Mouse (Mus musculus) cerebellum, adult 11-12 months (tissue): ENCODE results near the gene Fam19a1.
"Not testable (repeated sequence)": the region's sequence is repeated elsewhere in the genome, so short reads cannot be mapped to it uniquely, and the experiment has no call there.

Experiments
- DNase-seq: peaks from one replicate; pipeline ENCODE4 v3.0.0; 2022

Gene Fam19a1

GRCm38 (mm10) chr6:96112854-96113253, at the start of gene Fam19a1:
TSS of gene Fam19a1 (plus strand) at chr6:96113154.
- DNase-seq, result no peak

DNA sequence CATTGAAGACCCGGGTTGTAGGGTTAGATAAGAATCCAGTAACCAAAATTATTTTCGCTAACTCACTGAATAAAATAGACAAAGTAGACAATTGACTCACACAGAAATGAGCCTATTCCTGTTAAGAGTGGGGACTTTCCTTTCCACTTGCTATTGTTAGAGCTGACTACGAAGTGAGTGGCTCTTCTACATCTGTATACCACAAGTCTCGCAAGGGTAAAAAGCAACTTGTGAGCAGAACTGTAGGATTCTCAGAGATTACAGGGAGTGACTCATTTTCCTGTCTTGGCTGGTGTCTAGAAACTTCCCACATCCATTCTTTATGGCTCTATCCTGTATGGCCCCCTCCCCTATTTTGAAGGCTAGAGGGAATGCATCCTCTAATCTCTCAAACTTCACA, 41.9 kb upstream of the Fam19a1 start:
- DNase-seq, result no peak

- DNase-seq, result no peak
These were observed 41.4 kb upstream of the Fam19a1 start for GRCm38 (mm10) chr6:96071567-96071966.

GRCm38 (mm10) chr6:96089961-96090360, 23.0 kb upstream of the Fam19a1 start:
- DNase-seq, result no peak

DNA sequence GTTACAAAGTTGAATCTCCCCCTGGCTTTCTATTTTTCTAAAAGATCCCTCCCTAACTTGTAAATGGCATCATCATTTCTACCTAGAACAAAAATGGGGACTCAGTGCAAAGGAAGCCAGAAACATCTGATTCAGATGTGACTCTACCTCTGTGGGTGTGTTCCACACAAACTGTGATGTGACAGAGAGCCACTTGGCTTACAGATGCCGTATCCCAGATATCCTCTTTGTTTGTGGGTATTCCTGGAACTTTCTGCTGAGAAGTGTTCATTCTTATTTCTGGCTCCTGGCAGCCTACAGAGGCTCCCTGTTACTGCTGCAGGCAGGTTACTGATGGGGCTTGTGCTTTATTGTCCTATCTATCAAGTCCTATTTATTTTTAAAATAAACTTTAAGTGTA, 19.2 kb upstream of the Fam19a1 start:
- no peak for DNase-seq

DNA sequence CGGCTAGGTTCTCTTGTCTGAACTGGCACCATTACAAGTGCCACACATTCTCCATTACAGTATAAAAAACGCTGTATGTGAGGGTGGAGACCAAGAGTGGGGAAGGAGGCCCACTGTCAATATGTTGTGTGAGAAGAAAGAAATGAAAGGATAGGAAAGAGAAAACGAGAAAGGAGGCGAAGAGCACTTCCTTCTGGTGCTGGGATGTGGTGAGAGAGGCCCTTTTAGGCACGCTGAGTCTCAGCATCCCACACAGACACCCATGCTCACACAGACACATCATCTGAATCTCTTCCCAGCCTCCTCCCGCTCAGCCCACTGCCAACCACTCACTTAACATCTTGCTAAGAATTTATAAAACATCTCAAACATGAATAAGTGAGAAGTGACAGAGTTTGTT, 14.7 kb upstream of the Fam19a1 start:
- no peak for DNase-seq

DNA sequence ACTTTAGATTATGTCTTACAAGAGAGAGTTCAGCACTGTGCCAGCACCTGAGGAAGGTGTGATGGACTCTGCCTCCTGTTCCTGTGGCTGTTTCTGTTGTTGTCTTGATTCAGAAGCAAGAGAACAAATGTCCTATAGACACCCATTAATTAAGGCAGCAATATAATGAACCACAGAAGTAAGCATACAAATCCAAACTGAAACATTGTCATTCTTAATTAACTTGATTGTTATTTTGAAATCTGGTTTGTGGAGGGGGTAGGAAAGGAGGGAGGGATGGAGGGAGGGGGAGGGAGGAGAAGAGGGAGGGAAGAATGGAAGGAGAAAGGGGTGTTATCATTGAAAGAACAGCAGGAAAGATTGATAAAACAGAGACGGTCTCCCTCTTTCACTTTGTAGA, 1.3 kb upstream of the Fam19a1 start:
- DNase-seq, result no peak

- no peak for DNase-seq
These were observed 1.2 kb downstream of the Fam19a1 start for GRCm38 (mm10) chr6:96114151-96114550.

DNA sequence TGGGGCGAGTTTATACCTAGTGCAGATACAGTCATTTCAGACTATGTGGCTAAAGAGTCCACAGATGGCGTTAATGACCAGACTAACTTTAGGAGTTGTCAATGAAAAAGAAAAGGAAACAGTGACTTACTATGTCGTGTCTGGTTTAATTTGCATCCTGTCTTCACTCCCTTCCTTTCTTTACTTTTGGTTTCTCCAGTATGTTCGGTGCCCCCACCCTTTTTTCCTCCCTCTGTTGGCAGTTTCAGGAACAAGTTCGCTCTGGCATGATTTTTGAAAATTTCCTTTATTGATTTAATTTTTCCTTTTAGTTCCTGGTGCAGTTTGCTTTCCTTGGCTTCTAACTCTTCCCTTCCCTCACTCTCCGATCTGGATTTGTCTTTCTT, 3.2 kb downstream of the Fam19a1 start:
- DNase-seq, result no peak

DNA sequence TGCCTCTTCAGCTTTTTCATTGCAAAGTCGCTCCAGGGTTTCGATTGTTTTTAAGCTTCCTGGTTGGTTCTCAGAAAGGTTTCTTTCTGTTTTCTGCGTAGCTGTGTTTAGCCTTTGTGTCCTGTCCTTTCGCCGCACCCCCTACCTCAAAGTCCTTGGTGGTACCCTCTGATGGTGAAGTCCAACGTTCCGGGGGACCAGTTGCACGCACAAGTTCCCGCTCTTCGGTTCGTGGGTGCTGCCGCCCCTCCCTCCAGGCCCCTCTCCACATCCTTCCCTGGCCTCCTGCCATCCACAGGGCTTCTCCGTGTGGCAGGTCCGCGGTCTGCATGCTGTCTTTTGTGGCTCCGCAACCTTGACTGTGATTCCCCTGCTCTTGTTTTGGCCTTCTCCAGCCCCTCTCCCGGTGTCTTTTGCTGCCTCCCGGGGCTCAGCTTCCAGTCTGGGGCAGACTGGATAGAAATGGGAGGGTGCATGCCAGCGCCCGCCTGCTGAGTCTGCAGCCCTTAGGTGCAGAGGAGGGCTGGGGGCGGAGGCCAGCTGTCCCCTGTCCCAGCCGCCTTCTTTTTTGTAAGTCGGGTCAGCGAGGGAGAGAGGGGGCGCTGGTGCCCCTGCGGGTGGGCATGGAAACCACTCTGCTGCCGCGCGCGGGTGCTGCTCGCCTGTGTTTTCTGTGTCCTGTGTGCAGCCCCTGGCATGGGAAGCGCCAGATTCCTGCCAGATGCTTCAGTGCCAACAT, 3.7 kb downstream of the Fam19a1 start:
- DNase-seq, result no peak

DNA sequence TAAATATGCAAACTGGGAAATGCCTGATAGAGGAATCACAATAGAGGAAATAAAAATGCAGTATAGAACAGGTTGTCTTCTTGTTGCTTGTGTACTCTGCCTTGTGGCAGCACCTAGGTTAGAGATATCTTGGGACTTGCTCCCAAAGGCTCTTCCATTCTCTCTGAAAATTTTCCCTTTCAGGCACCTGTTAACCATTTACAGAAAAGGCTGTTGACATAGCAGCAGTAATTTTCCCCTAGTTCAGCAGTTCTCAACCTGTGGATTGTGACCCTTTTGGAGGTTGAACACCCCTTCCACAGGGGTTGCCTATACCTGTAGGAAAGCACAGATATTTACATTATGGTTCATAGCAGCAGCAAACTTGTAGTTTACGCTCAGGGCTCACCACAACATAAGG, 30.4 kb downstream of the Fam19a1 start:
- DNase-seq, result no peak

- no peak for DNase-seq
These were observed 52.4 kb downstream of the Fam19a1 start for GRCm38 (mm10) chr6:96165403-96165802.

DNA sequence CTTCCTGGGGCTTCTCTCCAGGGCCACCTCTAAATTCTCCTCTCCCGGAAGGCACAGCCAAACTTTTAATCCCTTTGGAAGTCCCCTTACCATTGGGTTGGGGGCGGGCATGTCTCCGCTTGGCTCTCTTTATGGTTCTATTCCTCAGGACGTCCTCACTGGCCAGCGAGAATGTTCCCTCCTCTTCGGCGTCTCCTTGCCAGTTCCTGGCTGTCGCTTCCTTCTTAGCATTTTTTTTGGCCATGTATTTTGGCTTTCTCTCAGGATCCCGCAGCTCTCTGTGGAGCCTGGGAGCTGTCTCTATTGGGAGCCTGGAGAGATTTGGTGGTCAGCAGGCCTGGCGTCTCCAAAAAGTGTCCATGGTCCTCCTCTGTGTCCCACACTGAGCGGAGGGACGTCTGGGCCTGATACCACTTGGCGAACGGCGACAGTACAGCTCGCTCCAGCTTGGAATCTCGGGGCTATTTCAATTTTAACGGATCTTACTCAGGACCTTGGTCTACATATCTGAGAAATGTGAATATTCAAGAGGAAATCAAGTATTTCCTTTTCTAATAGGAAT, 52.9 kb downstream of the Fam19a1 start, which contains the start of gene 1700123L14Rik:
Gene 1700123L14Rik, minus strand, starts transcription at position 426 of the 562 bp plus-strand sequence.
- peak; percentile 5 for DNase-seq

DNA sequence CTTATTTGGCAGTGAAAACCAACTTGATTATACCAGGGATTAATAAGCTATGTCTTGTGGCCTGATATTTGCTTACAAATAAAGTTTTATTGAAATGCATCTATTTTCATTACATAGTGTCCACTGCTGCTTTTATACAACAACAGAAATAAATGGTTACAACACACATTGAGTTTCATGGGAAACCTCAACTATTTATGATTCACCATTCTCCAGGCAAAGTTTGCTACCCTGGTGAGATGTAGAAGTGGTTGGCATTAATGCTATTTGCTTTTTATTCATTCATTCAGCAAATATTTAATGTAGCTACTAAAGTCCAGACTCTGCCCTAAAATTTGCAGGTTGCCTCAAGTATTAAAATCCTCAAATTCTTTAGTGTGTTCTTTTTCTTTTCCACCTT, 54.1 kb downstream of the Fam19a1 start:
- no peak for DNase-seq

DNA sequence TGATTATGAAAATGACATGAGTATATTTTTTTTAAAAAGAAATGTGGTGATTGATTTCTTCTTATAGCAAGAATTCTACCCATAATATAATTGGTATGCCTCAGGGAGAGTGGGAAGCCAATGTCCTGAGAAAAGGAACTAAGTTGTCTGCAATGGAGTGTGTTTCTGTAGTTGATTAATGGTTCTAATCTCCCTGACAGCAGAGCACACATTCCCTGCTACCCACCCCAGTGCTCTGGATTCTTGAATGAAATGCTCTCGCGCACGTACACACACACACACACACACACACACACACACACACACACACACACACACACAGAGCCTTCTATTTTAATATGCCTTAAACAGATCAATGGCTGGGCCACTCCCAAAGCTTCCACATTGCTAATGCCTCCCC, 60.7 kb downstream of the Fam19a1 start:
- DNase-seq, result no peak

GRCm38 (mm10) chr6:96178530-96178929, 65.6 kb downstream of the Fam19a1 start:
- no peak for DNase-seq

- no peak for DNase-seq
These were observed 70.4 kb downstream of the Fam19a1 start for GRCm38 (mm10) chr6:96183392-96183791.

- DNase-seq, result no peak
These were observed 73.6 kb downstream of the Fam19a1 start for GRCm38 (mm10) chr6:96186517-96186916.

DNA sequence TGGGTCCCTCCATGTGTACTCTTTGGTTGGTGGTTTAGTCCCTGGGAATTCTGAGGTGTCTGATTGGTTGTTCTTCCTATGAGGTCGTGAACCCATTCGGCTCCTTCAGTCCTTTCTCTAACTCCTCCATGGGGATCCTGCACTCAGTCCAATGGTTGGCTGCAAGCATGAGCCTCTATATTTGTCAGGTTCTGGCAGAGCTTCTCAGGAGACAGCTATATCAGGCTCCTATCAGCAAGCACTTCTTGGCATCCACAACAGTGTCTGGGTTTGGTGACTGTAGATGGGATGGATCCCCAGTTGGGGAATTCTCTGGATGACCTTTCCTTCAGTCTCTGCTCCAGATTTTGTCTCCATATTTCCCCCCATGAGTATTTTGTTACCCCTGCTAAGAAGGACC, 86.0 kb downstream of the Fam19a1 start:
- not testable (repeated sequence) for DNase-seq

DNA sequence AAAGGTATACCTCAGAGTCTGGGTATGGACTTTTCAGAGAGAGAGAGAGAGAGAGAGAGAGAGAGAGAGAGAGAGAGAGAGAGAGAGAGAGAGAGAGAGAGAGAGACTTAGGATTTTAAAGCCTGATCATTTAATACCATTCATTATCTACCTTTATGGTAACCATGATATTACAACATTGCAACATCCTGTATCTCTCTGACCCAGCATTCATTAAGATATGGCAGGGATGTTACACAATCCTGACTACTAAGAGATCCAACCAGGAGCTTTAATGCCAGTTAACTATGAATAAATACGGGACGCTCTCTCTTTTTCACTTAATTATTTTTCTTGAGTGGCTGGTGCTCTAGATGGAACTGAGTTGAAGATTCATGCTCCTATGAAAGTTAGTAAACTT, 92.4 kb downstream of the Fam19a1 start:
- no peak for DNase-seq

GRCm38 (mm10) chr6:96234806-96235205, 121.9 kb downstream of the Fam19a1 start:
- no peak for DNase-seq

DNA sequence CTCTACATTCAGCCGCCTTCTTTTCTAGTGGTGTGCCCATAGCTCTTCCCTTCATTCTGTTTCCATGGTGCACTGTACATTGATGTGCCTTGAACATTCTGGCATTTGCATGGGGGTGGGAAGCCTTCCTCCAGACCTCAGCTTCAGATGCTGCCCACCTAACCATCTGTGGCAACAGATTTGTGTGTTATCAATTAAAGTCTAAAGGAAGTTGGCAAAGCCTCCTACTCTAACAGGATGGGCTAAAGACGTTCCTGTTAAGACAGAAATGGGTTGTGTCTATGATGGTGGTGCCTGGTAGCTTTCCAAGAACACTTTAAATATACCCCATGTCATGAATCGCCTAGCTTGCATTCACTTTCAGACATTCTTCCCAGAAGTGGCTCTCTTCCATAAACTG, 131.4 kb downstream of the Fam19a1 start:
- no peak for DNase-seq

GRCm38 (mm10) chr6:96252001-96252400, 139.0 kb downstream of the Fam19a1 start:
- no peak for DNase-seq

DNA sequence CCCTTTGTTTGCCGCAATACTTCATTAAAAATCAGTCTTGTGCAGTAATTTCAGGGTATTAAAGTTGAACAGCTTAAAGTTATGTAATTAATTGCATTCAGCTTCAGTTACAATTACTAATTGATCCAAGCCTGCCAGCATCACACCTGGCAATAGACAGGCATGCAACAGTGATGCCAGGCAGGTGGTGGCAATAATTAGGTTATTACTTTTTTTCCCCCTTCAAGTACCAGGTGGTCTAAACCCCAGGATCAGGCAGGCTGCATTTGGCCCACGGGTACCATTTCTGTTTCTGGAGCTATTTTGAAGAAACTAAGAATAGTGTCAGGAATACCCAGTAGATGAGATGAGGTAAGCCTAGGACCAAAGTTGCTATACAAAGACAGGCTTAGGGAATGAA, 141.9 kb downstream of the Fam19a1 start:
- DNase-seq, result peak; percentile 12

DNA sequence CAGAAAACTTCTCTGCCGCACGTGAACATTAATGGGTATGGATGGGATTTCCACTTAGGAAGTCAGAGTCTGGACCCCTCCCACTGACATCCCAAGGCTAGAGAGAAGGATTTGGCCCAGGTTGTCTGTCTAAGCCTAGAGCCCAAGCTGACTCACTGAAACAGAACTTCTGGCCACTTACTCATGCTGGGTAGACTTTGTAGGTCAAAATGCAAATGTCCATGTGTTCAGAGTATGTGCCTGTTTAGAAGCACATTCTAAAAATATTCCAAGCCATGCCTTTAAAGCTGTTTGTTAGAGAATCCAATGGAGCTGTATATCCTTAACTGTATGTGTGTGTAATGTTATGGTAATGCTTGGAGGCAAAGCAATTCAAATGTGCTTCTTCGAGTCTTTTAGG, 145.7 kb downstream of the Fam19a1 start:
- DNase-seq, result no peak
